Mouse (Mus musculus) cerebellum, adult 18-20 months (tissue): Measurements from ENCODE around the gene Gm49358.

Source experiments
- DNase-seq, 2 experiments: peaks; one replicate each; pipeline ENCODE4 v3.0.0; 2021

Gene Gm49358

DNA sequence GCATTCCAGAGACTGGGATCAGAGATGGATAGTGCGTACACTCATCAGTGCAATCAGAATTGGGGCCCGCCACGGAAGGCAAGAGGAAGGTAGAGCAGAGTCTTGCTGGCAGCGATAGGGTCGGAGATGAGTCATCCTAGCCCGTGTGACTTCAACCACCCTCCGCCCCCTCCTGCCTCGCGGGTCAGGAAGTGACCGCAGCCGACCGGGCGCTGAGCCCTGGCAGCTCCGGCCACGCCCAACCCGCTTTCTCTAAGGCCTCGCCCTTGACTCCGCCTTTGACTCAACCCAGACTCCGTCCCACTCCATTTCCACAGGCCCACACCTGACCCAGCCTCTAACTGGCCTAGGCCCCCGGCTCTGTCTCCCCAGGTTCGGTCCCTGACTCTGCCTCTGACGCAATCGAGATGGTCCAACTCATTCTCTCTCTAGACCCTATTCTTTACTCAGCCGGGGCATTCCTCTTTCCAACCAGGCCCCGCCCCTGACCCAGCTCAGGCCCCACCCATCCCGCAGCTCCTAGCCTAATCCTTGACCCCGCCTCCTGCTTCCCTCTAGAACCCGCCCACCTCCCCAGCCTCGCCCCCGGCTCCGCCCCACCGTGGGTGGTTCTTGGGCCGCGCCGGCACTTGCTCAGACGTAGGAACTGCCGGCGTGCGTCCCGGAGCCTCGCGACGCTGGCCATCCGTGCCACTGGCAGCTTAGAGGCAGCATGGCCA lies 14.8 kb downstream of the Gm49358 start, which contains the start of gene Nt5dc3:
TSS of gene Nt5dc3 (plus strand) at position 608 of the 719 bp plus-strand sequence.
- DNase-seq, result peak; percentile 96 to 99

DNA sequence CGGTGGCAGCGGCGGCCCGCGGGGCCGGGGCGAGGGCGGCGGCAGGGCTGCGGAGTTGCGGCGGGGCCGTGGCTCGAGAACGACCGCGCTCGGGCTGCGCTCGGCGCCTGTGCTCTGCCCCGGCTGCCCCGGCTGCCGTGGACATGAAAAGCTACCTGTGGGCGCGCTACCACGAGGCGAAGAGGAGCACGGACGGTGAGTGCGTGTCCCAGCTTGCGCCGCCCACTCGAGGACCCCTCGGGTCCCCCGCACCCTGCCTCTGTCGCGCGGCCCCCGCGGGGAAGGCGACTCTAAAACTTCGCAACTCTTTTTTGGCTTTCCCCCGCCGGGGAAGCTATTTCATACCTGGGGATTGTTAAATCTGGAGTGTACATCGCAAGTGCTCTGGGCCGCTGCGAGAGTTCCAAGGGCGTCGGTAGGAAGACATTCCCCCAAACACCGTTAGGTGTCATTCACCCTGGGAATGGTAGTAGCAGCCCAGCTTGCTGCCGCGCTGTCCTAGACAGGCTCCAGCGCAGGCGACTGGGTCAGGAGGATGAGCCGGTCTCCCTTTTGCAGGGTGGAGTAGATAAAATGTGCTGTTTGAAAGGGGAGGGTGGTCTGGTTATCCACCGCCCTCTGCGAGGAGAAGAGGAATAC lies 15.5 kb downstream of the Gm49358 start:
- peak; percentile 51 to 65 for DNase-seq

DNA sequence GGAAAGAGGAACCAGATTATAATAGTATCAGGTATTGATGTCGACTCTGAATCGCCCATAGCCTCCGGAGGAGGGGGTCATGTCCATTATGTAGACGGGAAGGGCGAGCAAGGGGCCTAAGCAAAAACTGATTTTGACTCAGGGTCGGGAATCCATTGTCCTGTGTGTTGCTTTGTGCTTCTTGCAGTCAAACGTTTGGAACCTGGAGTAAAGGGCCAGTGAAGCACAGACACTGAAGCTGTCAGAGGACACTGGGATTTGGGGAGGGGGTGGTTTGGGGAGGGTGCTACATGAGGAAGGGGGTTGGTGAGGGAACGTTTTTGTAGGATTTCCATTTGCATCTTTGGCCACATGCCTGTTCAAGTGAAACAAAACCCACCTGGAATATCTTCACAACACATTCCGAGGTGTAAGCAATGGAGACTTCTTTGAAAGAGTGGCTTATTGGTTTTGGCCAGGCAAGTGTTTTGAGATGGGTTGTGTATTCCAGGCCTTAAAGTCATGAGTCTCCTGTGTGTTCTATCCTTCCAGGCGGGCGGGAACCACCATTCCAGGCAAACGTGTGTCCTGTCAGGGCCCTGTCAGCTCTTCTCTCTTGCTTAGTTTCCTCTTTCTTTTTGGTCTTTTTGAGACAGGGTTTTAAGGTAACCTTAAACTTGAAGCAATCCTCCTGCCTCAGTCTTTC lies 16.2 kb downstream of the Gm49358 start:
- no peak for DNase-seq

DNA sequence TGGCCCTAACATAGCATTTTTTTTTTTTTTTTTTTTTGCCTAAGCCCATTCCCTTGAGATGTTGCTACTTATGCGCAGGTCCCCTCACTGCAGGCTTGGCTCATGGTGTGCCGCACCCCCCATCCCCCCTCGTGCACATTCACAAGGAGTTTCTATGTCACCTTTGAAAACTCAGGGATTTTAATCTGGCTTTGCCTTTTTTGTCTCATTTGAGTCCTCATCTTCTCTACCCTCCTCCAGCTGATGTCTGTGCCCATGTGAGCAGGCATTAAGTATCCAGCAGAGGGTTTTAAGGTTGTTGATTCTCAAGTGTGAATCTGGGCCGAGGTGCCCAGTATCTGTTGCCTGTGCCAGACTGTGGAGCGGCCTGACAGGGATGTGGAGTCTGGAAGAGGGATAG lies 17.9 kb downstream of the Gm49358 start:
- DNase-seq, result no peak

DNA sequence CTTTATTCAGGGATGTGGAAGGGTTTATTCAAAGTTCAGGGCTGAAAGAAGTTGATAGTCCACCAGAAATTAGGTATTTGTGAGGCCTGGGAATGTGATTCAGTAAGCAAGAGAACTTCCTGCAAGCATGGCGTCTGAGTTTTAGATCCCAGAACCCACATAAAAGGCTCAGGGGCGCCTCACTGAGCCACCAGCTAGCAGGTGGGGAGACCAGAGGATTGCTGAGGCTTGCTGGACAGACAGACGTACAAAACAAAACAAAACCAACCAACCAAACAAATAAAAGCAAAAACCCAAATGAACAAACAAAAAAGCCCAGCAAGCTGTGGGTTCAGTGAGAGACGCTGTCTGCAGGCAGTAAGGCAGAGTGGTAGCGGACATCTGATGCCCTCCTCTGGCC lies 18.9 kb downstream of the Gm49358 start:
- DNase-seq, result no peak

DNA sequence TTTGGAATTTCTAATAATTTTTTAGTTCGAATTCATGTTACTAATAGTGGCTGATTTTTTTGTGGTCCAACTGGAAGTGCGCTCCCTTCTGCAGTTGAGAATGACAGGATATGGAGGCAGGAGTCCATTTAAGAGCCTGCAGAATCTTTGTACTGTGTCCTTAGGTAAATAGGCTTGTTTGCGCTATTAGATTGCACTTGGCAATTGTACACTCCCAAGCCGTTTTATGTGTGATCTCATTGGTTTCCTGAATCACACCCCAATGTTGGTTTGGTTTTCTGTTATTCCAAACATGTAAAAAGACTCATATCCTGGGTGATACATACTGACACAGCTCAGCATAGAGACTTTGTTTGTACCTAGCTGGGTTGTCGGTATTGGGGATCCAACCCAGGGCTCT lies 19.8 kb downstream of the Gm49358 start:
- DNase-seq, result no peak

DNA sequence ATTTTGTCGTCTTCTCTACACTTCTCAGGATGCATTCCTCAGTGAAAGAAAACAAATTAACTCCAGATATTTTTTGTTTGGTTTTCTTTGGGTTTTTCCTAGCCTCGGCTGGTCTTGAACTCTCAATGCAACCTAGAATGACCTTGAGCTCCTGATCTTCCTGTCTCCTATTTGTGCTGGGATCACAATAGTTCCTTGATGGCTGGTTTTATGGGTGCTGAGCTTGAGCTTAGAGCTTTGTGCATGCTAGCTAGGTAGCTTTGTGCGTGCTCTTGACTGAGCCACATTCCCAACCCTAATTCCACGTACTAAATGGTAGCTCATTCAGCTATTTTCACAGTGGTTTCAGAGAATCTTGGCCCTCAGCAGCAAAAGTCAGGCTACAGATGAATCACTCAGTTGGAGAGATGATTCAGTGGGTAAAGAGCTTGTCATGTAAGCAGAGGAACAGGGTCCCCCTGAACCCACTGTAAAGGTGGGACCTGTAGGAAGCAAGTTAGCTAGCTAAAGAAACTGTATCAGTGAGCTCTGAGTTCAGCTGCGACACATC lies 20.4 kb downstream of the Gm49358 start:
- no peak for DNase-seq

DNA sequence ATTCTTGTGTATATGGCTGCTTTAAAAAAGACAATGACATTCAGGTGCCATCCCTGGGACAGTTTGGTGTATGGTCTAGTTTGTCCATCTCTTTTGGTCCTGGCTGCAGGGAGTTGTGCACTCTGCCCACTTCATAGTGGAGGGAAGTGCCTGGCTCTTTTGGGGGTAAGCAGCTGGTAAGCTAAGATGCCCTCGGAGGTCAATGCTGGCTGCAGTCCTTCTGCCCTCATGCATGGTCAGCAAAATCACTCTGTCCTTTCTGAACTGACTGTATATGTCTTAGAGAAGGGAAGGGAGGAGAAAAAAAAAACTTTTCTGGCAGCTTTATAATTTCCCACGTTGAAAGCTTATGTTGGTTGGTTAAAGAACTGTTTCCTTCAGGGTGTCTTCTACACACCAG lies 21.6 kb downstream of the Gm49358 start:
- no peak for DNase-seq

DNA sequence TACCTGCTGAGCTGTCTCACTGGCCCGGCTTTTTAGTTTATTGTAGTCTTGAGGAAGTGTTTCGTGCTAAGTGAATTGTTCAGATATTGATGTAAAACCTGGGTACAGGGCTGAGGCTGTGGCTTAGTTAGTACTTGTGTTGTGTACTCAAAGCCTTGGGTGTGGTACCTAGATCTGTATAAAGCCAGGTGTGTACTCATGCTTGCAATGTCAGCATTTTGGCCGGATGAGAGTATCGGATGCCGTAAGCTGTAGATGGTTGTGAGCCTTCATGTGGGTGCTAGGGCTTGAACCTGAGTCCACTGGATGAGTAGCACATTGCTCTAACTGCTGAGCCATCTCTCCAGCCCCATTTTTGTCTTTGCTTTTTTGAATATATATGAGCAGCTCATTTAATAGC lies 22.3 kb downstream of the Gm49358 start:
- DNase-seq, result no peak

DNA sequence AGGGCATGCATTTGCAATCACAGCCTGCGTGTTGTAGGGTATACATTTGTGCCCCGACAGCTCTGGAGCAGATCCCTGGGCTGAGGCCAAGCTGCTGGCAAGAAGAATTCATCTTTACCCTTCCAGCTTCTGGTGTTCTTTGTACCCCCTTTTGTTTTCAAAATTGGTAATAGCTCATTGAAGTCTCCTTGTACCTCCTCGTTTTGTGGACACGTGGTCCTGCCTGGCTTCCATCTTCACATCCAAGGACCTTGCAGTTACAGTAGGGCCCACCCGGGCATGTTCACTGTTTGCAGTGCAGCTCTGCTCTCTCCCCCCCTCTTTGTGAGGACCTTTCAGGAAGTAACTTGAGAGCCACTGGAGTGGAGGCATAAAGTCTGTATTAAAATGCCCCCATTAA lies 24.4 kb downstream of the Gm49358 start:
- no peak for DNase-seq

DNA sequence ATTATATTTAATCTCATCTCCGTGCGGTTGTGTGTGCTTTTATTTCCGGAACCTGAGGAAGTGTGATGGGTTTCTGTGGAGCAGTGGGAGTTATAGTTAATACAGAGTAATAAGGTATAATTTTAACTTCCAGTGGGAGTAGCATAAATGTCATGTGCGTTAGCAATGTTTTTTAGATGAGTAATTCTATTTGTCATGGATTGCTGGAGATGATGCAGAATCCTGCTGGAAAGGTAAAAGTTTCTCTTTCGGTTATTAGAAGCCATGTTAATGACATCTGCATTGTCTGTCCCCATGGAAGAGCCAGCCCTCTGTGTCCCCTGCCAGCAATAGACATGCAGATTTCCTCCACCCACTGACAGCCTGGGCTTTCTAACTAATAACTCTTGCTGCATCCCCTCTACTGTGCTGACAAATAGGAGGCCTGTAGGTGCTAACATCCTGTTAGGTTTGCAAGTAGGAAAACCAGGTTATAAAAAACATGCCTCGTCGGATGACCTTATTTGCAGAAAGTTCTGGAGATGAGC lies 25.4 kb downstream of the Gm49358 start:
- DNase-seq, result no peak

DNA sequence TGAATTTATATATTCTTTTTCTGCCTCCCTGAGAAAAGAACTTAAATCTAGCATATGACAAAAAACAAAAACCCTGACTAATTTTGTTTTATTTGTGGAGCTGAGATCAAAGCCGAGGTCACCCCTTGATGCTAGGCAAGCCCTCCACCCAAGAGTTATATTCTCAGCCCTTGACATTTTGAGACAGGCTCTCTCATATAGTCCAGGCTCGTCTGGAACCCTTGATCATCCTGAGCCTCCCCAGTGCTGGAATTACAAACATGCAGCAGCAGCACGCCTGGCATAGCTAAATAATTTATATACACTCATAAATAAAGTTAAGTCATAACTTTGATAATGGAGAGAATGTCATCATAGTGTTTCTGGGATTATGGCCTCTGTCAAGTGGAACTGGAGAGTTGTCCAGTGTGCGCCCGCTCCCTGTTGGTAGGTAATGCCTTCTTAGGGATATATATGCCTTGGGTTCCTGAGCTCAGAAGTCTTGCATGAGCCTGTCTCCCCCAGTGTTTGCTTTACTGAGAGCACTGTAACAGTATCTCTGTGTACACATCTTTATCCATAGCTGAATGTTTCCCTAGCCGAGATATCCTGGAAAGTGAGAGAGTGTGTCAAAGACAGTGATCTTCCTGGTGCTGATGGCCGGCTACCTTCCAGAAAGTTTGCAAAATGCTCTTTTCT lies 27.9 kb downstream of the Gm49358 start:
- DNase-seq, result no peak

DNA sequence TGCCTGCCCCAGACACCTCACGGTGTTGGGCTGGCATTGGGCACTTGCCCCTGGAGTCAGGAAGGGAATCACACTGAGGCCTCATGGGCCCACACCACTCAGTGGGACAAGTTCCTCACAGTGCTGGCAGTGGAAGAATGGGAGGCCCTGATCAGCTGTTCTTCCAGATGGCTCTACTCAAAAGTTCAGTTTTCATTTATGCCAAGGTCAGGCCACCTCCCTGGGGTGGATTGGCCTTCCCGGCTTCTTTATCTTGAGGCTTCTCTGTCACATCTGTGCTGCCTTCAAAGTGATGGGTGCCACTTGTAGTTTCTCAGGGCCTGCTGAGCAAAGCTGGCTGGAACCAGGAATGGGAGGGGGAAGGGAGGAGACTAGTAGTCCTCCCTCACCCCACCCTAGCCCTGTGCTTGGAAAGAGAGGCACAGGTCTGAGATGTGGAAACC lies 29.8 kb downstream of the Gm49358 start:
- no peak for DNase-seq

DNA sequence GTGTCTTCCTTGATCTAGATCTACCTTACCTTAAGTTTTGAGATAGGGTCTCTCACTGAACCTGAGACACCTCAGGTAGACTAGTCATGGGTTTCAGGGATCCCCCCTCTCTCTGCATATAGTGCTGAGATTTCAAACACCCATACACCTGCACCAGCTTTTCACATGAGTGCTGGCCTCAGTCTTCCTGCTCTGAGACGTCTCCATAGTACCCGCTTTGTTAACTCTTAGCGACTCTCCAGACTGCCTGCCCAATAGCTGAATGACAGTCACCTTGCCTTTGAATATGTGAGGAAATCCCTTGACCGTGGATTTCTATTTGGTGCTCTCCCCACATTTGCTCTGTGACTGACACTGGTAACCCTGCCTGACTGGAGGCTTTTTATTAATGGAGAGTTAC lies 30.4 kb downstream of the Gm49358 start:
- DNase-seq, result no peak

DNA sequence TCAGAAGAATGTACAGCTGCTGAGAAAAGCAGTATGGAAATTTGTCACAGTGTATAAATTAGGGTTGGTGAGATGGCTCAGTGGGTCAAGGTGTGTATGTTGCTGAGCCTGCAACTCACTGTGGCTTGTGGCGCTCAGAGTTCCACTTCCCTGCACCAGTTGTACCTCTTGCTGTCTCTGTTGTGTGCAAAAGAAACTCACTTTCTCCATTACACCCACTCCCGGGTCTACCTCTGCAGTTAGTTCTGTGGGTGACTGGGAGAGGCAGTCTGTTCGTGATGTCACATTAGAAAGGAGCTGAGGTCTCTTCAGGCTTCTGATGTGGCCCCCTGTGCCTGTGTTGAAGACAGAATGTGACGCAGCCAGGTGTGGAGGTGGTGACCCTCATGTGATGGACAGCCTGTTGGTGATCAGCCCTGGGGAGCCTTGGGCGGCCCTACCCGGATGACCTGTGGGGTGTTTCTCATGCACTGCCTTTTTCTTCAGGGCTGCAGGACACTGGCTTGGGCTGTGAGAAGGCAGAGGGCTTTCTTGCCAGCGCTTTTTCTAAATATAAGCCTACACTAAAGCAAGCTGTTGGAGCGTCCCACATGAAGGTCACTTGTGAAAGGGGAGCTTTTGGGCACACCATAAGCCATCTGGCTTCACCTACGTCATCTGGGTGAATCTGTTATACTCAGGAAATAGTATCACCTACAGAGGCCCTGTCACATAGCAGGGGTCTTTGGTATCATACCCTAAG lies 31.2 kb downstream of the Gm49358 start:
- peak in 1 of 2 experiments; percentile 25 for DNase-seq

DNA sequence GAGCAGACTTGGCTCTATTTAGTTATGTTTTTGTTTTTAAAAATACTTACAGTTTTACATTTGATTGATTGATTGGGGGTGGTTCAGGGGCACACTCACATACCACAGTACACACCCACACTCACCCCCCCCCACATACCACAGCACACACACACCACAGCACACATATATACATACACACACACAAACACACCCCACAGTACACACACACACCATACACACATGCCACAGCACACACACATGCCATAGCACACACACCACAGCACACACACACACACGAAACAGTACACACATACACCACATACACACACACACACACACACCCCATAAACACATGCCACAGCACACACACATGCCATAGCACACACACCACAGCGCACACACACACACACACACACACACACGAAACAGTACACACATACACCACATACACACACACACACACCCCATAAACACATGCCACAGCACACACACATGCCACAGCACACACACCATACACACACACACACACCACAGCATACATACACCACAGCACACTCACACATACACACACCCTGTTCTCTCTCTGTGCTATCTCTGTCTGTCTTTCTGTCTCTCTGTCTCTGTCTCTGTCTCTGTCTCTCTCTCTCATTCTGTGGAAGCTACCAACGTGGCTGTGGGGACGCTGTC lies 32.4 kb downstream of the Gm49358 start:
- no peak for DNase-seq

DNA sequence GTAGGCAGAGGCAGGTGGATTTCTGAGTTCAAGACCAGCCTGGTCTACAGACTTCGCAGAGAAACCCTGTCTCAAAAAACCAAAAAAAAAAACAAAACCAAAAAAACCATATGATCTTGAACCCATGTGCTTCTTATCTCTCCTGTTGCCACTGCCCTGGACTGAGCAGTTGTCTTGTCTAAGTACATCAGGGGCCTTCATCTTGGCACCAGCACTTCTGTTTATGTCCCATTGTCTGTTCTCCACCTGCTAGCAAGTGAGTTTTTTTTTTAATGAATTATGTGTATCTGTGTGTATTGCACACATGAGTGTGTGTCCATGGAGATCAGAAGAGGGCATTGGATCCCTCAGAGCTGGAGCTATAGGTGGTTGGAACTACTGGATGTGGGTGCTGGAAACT lies 43.6 kb downstream of the Gm49358 start:
- DNase-seq, result no peak

DNA sequence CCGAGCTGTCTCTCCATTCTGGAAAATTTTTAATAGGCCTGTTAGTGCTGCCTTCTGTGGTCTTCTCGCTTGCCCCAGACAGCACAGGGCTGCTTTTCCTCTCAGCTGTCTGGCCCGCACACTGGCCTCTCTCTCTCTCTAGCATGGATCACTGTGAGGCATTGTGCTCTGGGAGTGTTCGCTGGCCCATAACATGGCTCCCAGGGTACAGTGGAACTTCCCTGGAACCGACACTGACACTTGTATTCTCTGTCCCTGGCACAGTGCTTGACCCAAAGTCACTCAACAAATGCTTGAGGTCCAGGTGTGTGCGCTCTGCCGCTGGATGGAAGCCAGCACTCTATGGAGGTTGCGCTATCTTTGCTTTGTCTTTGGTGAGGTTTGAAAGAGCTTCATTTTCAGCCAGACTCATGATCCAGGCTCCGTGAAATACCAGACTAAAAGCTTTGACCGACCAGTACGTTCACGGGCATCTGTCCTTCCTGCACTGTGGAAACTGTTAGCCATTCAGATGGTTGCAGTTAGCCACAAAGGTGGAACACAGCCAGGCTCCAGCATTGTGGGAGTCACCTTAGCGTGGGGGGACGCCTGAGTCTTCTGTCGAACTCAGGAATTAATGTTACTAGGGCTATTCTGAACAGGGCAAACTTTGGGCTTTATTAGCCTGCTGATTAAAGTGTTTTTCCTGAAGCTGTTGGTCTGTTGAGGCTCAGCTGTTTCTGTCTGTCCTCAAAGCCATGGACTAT lies 44.4 kb downstream of the Gm49358 start:
- DNase-seq, result no peak

DNA sequence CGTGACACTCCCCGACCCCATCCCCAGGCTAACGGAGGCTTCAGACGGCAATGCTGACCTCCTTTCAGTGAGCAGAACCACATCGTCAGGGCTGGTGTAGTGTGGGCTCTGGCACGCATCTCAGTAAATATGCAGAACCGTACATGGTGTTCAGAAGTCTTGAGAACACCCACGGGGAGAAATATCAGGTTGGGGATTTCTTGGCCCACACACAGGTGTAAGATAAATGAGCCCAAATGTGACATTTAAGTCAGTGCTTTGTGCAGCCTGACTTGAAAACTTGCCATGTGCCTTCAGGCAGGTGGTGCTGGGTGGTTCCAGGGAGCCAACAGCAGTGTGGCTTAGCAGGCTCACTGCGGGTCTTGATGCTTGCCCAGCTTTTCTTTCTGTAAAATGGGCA lies 46.2 kb downstream of the Gm49358 start:
- peak; percentile 33 to 38 for DNase-seq

DNA sequence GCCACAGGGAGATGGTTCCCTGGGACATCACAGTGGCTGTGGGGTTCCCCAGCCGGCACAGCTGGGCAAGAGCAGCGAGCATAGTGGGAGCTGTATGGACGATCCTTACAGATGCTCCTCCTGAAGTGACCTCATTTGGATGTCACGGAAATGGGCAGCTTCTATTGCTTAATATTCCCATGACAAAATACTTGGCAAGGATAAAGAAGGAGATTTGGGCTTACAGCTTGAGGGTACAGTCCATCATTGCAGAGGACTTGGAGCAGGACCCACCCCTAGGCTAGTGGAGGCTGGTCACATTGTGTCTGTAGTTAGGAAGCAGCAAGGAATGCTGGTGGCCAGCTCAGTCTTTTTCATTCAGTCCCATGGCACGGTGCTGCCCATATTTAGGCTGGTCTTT lies 46.8 kb downstream of the Gm49358 start:
- no peak for DNase-seq
